Mouse (Mus musculus): Measurements from ENCODE around the gene Tas2r144. TPM values are rescaled to one million over a fixed set of nuclear protein-coding genes. Genes with fewer than 3 reads are reported as not detected.

Tas2r144 gene
- polyA plus RNA-seq (2015; fragmentation: Nextera tagmentation; extraction: Ambion mirVana), result not detected in 2 replicates

GRCm38 (mm10) chr6:42215028-42215427, at the start of gene Tas2r144:
Tas2r144 (plus strand) TSS chr6:42215328.
- Histone ChIP-seq H3K27ac (no peak within 1 kb of the TSS), H3K4me2 (replicated peaks) (no peak within 1 kb of the TSS), H3K4me1 (no peaks in the 10 kb centered on the region), H3K4me3 (no peak within 1 kb of the TSS), H3K36me3 (no peaks in the 10 kb centered on the region), H3K27me3 (no peaks in the 10 kb centered on the region), H3K9ac (no peak within 1 kb of the TSS), H3K9me3 (no peaks in the 10 kb centered on the region)
- 86% methylated on average over 2 of the region's 2 CpGs for WGBS
- ATAC-seq (ENCODE audit: low FRiP score, low read depth), result no peak

- Histone ChIP-seq H3K4me1 (no peaks in the 10 kb centered on the region), H3K4me3 (no peak overlapping the region), H3K27me3 (no peaks in the 10 kb centered on the region), H3K9ac (no peak overlapping the region), H3K9me3 (0 out of 2 replicates have a peak, but pooled peaks cover 5% of the 10 kb centered on the region), H3K36me3 (no peaks in the 10 kb centered on the region), H3K27ac (no peak overlapping the region), H3K4me2 (replicated peaks) (no peak overlapping the region)
- 61% methylated on average over 1 of the region's 1 CpGs for WGBS
- no peak for ATAC-seq (ENCODE audit: low FRiP score, low read depth)
Observed at GRCm38 (mm10) chr6:42182462-42182861, 32.7 kb upstream of the Tas2r144 start.

GRCm38 (mm10) chr6:42186230-42186629, 28.9 kb upstream of the Tas2r144 start:
- no peak for ATAC-seq (ENCODE audit: low FRiP score, low read depth)
- Histone ChIP-seq H3K27ac (no peak overlapping the region), H3K9me3 (no peaks in the 10 kb centered on the region), H3K4me2 (replicated peaks) (no peak overlapping the region), H3K9ac (no peak overlapping the region), H3K27me3 (no peaks in the 10 kb centered on the region), H3K4me3 (no peak overlapping the region), H3K36me3 (no peaks in the 10 kb centered on the region), H3K4me1 (no peaks in the 10 kb centered on the region)
- WGBS, result 47% methylated on average over 3 of the region's 3 CpGs

DNA sequence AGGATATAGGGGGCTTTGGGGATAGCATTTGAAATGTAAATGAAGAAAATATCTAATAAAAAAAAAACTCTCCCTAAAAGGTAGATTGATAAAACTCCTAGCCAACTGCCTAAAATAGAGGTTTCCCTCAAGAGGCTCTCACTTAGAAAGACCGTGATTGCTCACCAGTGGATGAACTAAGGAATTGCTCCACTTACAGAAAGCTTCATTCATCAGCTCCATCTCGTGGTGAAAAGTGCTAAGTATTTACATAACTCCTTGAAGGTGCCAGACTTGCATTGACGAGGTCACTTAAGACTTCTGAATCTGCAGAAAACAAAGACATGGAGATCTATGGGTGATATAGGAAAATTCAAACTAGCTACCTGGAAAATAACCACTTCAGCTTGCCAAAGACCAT, 17.4 kb upstream of the Tas2r144 start:
- no peaks in the 10 kb centered on the region for H3K36me3 ChIP-seq
- no peak overlapping the region for H3K9ac ChIP-seq
- ATAC-seq (ENCODE audit: low FRiP score, low read depth), result no peak
- H3K4me3 ChIP-seq, result no peak overlapping the region
- WGBS, result 37% methylated on average over 3 of the region's 3 CpGs
- no peaks in the 10 kb centered on the region for H3K27me3 ChIP-seq
- H3K4me1 ChIP-seq, result no peaks in the 10 kb centered on the region
- H3K27ac ChIP-seq, result no peak overlapping the region
- no peak overlapping the region for H3K4me2 ChIP-seq (replicated peaks)
- H3K9me3 ChIP-seq, result no peaks in the 10 kb centered on the region

- no peak overlapping the region for H3K9ac ChIP-seq
- H3K4me2 ChIP-seq (replicated peaks), result no peak overlapping the region
- no peak for ATAC-seq (ENCODE audit: low FRiP score, low read depth)
- no peaks in the 10 kb centered on the region for H3K4me1 ChIP-seq
- H3K27ac ChIP-seq, result no peak overlapping the region
- H3K4me3 ChIP-seq, result no peak overlapping the region
- H3K36me3 ChIP-seq, result no peaks in the 10 kb centered on the region
- H3K27me3 ChIP-seq, result no peaks in the 10 kb centered on the region
- 68% methylated on average over 1 of the region's 1 CpGs for WGBS
- no peaks in the 10 kb centered on the region for H3K9me3 ChIP-seq
Observed at GRCm38 (mm10) chr6:42199498-42199897, 15.6 kb upstream of the Tas2r144 start.

- Histone ChIP-seq H3K27ac (no peak overlapping the region), H3K4me1 (no peaks in the 10 kb centered on the region), H3K9ac (no peak overlapping the region), H3K36me3 (no peaks in the 10 kb centered on the region), H3K9me3 (no peaks in the 10 kb centered on the region), H3K27me3 (no peaks in the 10 kb centered on the region), H3K4me2 (replicated peaks) (no peak overlapping the region), H3K4me3 (no peak overlapping the region)
- ATAC-seq (ENCODE audit: low FRiP score, low read depth), result no peak
- 76% methylated on average over 3 of the region's 3 CpGs for WGBS
Observed at GRCm38 (mm10) chr6:42222286-42222685, 7.2 kb downstream of the Tas2r144 start.

DNA sequence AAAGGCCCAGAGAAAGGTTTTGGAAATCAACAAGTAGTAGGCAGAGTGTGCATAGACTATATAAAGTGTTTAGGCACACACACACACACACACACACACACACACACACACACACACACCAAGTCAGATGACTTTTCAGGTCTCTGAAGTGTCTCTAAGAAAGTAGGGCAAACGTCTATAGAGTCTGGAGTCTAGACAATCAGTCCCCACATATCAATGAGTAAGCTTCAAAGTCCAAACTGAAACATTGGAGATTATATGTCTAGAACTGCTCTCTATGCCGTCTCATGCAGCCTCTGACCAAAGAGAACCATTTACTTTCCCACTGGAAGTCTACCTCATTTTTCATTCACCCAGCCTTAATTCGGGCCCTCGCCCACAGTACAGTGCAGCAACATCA, 9.9 kb downstream of the Tas2r144 start:
- 82% methylated on average over 4 of the region's 4 CpGs for WGBS

GRCm38 (mm10) chr6:42227240-42228101, 12.3 kb downstream of the Tas2r144 start:
- Histone ChIP-seq H3K9ac (no peak overlapping the region), H3K4me3 (no peak overlapping the region), H3K4me2 (replicated peaks) (no peak overlapping the region), H3K27me3 (no peaks in the 10 kb centered on the region), H3K9me3 (no peaks in the 10 kb centered on the region), H3K27ac (no peak overlapping the region), H3K36me3 (no peaks in the 10 kb centered on the region), H3K4me1 (no peaks in the 10 kb centered on the region)
- no peak for ATAC-seq (ENCODE audit: low FRiP score, low read depth)
- 32% methylated on average over 17 of the region's 17 CpGs for WGBS

More for the DNA sequence above, 9.9 kb downstream of the Tas2r144 start:
- no peaks in the 10 kb centered on the region for H3K27me3 ChIP-seq
- H3K9ac ChIP-seq, result no peak overlapping the region
- ATAC-seq (ENCODE audit: low FRiP score, low read depth), result no peak
- H3K4me1 ChIP-seq, result no peaks in the 10 kb centered on the region
- H3K36me3 ChIP-seq, result no peaks in the 10 kb centered on the region
- no peaks in the 10 kb centered on the region for H3K9me3 ChIP-seq
- H3K4me3 ChIP-seq, result no peak overlapping the region
- no peak overlapping the region for H3K27ac ChIP-seq
- H3K4me2 ChIP-seq (replicated peaks), result no peak overlapping the region

GRCm38 (mm10) chr6:42229610-42230009, 14.5 kb downstream of the Tas2r144 start:
- Histone ChIP-seq H3K27me3 (no peaks in the 10 kb centered on the region), H3K36me3 (no peaks in the 10 kb centered on the region), H3K9me3 (no peaks in the 10 kb centered on the region), H3K4me2 (replicated peaks) (no peak overlapping the region), H3K9ac (no peak overlapping the region), H3K4me3 (no peak overlapping the region), H3K27ac (no peak overlapping the region), H3K4me1 (no peaks in the 10 kb centered on the region)
- no peak for ATAC-seq (ENCODE audit: low FRiP score, low read depth)
- 71% methylated on average over 4 of the region's 4 CpGs for WGBS

DNA sequence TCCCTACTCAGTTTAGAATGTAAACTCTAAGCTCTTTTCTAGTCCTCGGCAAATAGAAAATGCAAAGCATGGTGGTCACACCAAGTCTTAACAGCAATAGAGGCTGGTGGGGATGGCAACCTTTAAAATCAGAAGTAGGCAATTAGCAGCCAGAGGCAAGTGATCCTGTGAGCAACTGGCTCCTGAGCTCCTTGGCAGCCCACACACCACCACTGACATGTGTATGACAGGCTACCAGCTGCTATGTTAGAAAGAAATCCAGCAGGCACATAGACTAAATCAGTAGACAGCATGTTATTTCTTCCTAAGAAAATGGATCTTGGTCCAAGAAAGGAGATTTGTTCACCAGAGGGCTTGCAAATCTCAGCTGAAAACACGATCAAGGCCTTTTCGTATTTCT, 16.1 kb downstream of the Tas2r144 start:
- no peak overlapping the region for H3K4me2 ChIP-seq (replicated peaks)
- no peaks in the 10 kb centered on the region for H3K4me1 ChIP-seq
- 93% methylated on average over 3 of the region's 3 CpGs for WGBS
- ATAC-seq (ENCODE audit: low FRiP score, low read depth), result no peak
- no peak overlapping the region for H3K27ac ChIP-seq
- H3K27me3 ChIP-seq, result no peaks in the 10 kb centered on the region
- no peaks in the 10 kb centered on the region for H3K36me3 ChIP-seq
- no peaks in the 10 kb centered on the region for H3K9me3 ChIP-seq
- H3K4me3 ChIP-seq, result no peak overlapping the region
- H3K9ac ChIP-seq, result no peak overlapping the region

DNA sequence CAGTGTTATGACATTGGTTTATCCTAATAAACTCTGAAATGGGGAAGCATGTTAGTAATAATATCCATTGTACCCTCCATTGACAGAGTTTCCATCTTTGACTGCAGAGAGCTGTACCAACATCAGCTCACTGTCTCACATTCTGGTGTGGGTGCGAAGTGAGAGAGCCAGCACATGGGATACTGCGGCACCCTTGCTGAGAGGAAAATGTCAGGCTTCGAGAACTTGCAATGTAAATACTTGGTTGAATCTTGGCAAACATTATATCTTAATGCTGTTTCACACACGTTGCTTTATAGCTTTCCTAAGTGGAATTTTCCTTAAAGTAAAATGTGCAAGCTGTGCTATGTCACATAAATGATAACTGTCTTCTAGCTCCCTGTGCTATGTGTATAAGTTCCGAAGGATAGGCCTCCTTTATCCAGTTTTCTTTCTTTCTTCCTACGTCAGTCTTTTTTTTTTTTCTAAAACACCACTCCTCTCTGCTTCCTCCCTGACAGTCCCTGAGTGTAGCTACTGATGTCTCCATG, 22.2 kb downstream of the Tas2r144 start:
- Histone ChIP-seq H3K27me3 (no peaks in the 10 kb centered on the region), H3K9me3 (no peaks in the 10 kb centered on the region), H3K4me1 (no peaks in the 10 kb centered on the region), H3K27ac (no peak overlapping the region), H3K9ac (no peak overlapping the region), H3K36me3 (no peaks in the 10 kb centered on the region), H3K4me2 (replicated peaks) (no peak overlapping the region), H3K4me3 (no peak overlapping the region)
- no peak for ATAC-seq (ENCODE audit: low FRiP score, low read depth)
- 72% methylated on average over 6 of the region's 6 CpGs for WGBS

GRCm38 (mm10) chr6:42241311-42242045, 26.4 kb downstream of the Tas2r144 start:
- no peak for ATAC-seq (ENCODE audit: low FRiP score, low read depth)
- Histone ChIP-seq H3K4me1 (peaks cover 6% of the 10 kb centered on the region), H3K36me3 (no peaks in the 10 kb centered on the region), H3K4me2 (replicated peaks) (no peak overlapping the region), H3K4me3 (no peak overlapping the region), H3K27me3 (peaks cover 6% of the 10 kb centered on the region), H3K9me3 (no peaks in the 10 kb centered on the region), H3K27ac (no peak overlapping the region), H3K9ac (no peak overlapping the region)
- 72% methylated on average over 6 of the region's 6 CpGs for WGBS

Measured in limb, embryonic 13.5 days (tissue).